Mouse (Mus musculus) midbrain, embryonic 13.5 days (tissue): ENCODE measurements around the gene Zfp628. TPM values are rescaled to one million over a fixed set of nuclear protein-coding genes. Genes with fewer than 3 reads are reported as not detected.
"Not testable (repeated sequence)": the region's sequence is repeated elsewhere in the genome, so short reads cannot be mapped to it uniquely, and the experiment has no call there.

Source experiments
- ATAC-seq: fragments of 200-750 bp; cut with Nextera tagmentation; 2 replicates; pipeline ENCODE4 v1.8.0; 2017; ENCODE audit warnings: mild to moderate bottlenecking, moderate TSS enrichment, moderate library complexity
- H3K27ac ChIP-seq: fragments of 300-500 bp; sonication (generic); 2 replicates; pipeline ENCODE4 v1.5.1; 2015; ENCODE audit warnings: inconsistent platforms, mild to moderate bottlenecking, moderate library complexity
- H3K27me3 ChIP-seq: fragments of 300-500 bp; sonication (generic); 2 replicates; pipeline ENCODE4 v1.6.1; 2015; ENCODE audit warnings: mild to moderate bottlenecking, inconsistent platforms
- H3K36me3 ChIP-seq: fragments of 300-500 bp; sonication (generic); 2 replicates; pipeline ENCODE4 v1.6.1; 2015; ENCODE audit warnings: mild to moderate bottlenecking, inconsistent platforms
- H3K4me1 ChIP-seq: fragments of 300-500 bp; sonication (generic); replicated peaks from 2 replicates; pipeline ENCODE4 v1.6.1; 2015; ENCODE audit warnings: inconsistent platforms
- H3K4me2 ChIP-seq: fragments of 300-500 bp; sonication (generic); replicated peaks from 2 replicates; pipeline ENCODE4 v1.6.1; 2015; ENCODE audit warnings: moderate library complexity, mild to moderate bottlenecking, inconsistent platforms
- H3K4me3 ChIP-seq: fragments of 300-500 bp; sonication (generic); replicated peaks from 2 replicates; pipeline ENCODE4 v1.5.1; 2015; ENCODE audit warnings: mild to moderate bottlenecking, inconsistent platforms
- H3K9ac ChIP-seq: fragments of 300-500 bp; sonication (generic); replicated peaks from 2 replicates; pipeline ENCODE4 v1.6.1; 2015; ENCODE audit warnings: mild to moderate bottlenecking, inconsistent platforms
- H3K9me3 ChIP-seq: fragments of 300-500 bp; sonication (generic); 2 replicates; pipeline ENCODE4 v1.6.1; 2016; ENCODE audit warnings: mild to moderate bottlenecking, inconsistent platforms
- WGBS: fragments of 180-500 bp; shearing (Covaris S2); methylation state at CpG from one replicate; pipeline ENCODE4 v1.1.7; 2015; 5-methylcytosine and 5-hydroxymethylcytosine counted together
- polyA plus RNA-seq: library from polyadenylated mRNA; unstranded; fragments of >200 nt; fragmentation: Nextera tagmentation; extraction: Ambion mirVana; gene quantifications from 2 replicates; pipeline ENCODE4 v1.2.1, GENCODE M21; 2015

The Zfp628 gene
- 4.3 and 4.4 TPM in 2 replicates for polyA plus RNA-seq

- 2% methylated on average over 56 of the region's 56 CpGs for WGBS
- no peaks in the 10 kb centered on the region for H3K27me3 ChIP-seq
- H3K27ac ChIP-seq = peak within 1 kb of the TSS; percentile 97
- no peaks in the 10 kb centered on the region for H3K9me3 ChIP-seq
- H3K9ac ChIP-seq = peak within 1 kb of the TSS; percentile 84
- peak; percentile 91 for ATAC-seq
- peaks cover 29% of the 10 kb centered on the region for H3K4me1 ChIP-seq
- peak within 1 kb of the TSS; percentile 89 for H3K4me2 ChIP-seq
- peak within 1 kb of the TSS; percentile 54 for H3K4me3 ChIP-seq
- peaks cover 26% of the 10 kb centered on the region for H3K36me3 ChIP-seq
These were observed at the start of gene Zfp628 for GRCm38 (mm10) chr7:4915007-4915665. Zfp628 (plus strand) TSS chr7:4915217.

DNA sequence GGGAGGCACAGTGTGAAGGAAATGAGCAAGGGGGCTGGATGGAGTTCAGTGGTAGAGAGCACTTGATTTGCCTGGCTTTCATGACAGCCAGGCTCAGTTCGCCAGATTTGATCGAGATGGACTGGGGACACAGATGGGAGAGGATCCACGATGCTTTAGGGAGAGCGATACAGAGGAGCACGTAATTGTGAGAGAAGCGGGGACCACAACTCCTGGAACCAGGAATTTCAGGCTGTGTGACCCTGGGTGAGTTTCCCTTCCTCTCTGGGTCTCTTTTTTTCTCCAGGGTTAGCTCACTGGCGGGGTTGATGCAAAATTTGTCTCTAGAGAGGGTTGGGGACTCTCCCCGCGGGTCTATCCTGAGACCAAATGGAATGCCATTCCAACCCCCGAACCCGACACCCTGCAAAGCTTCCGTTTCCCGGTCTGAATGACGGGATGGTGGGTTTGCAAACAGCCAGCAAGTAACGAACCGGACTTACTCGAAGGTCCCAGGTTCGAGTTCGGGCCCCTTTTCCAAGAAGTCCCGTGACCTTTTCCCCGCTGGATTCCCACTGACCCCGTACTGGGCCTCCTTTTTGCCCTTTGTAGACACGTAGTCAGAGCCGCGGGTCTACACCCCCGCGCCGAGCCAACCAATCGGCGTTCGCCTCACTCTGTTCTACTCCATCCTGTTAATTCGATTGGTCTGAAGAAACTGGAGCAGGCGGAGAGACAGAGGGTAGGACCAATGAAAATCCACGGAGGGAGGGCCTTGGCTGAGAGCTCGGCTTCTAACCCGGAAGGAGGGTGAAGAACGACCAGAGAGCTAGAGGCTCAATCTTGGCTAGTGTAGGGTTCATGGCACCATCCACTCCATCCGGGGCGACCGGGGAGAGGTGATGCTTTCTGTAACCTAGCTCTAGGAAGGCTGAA is 49.2 kb upstream of the Zfp628 start:
- peak overlapping the region; percentile 76 for H3K27ac ChIP-seq
- peak overlapping the region; percentile 64 for H3K4me2 ChIP-seq
- H3K36me3 ChIP-seq = no peaks in the 10 kb centered on the region
- peaks cover 13% of the 10 kb centered on the region for H3K4me1 ChIP-seq
- H3K9me3 ChIP-seq = no peaks in the 10 kb centered on the region
- ATAC-seq = peak; percentile 100
- 4% methylated on average over 40 of the region's 40 CpGs for WGBS
- H3K9ac ChIP-seq = peak overlapping the region; percentile 69
- H3K27me3 ChIP-seq = no peaks in the 10 kb centered on the region
- H3K4me3 ChIP-seq = peak overlapping the region; percentile 58

DNA sequence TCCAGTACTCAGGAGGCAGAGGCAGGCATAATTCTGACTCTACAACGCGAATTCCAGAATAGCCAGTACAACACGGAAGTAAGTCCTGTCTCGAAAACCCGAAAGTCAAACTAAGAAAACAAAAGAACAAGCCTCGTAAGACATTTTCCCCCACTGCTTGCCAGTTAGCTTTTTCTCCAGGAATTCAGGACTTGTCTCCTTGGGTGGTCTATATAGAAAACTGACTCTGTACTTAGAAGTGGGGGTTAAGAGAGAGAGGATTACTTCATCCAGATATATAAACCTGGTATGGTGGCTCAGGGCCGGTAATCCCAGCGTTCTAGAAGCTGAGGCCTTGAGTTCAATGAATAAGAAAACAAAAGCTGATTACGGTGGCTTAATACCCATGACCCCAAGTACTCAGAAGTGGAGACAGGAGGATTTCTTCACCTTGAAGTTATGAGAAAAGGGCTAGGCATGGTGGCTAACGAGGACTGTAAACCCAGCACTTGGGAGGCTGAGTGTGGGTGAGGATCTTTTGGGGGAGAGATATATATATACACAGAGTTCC is 48.3 kb upstream of the Zfp628 start:
- Histone ChIP-seq H3K4me2 (peak overlapping the region; percentile 64), H3K4me3 (peak overlapping the region; percentile 58)

DNA sequence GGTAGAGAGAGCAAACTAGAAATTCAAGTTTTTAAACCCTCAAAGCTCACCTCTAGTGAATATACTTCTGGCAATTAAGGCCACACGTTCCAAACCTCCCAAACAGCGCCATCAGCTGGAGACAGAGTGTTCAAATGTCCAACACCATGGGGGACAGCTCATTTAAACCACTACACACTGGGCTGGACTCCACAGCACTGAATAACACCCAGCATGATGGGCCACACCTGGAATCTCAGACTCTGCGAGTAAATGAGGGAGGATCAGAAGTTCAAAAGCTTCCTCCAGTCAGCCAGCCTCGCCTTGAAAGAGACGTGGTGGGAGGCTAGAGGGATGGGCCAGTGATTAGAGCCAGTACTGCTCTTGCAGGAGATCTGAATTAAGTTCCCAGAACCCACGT is 44.9 kb upstream of the Zfp628 start, which contains the start of gene Isoc2b:
Isoc2b (minus strand) TSS at position 126 of the 400 bp plus-strand sequence.
- WGBS = 58% methylated on average over 6 of the region's 6 CpGs
- no peak within 1 kb of the TSS for H3K4me2 ChIP-seq
- no peaks in the 10 kb centered on the region for H3K36me3 ChIP-seq
- H3K27ac ChIP-seq = no peak within 1 kb of the TSS
- H3K9ac ChIP-seq = no peak within 1 kb of the TSS
- H3K4me3 ChIP-seq = no peak within 1 kb of the TSS
- no peak for ATAC-seq
- H3K4me1 ChIP-seq = peaks cover 13% of the 10 kb centered on the region
- H3K9me3 ChIP-seq = no peaks in the 10 kb centered on the region
- H3K27me3 ChIP-seq = no peaks in the 10 kb centered on the region

More for the DNA sequence above, 48.3 kb upstream of the Zfp628 start:
- peak overlapping the region; percentile 76 for H3K27ac ChIP-seq
- no peaks in the 10 kb centered on the region for H3K27me3 ChIP-seq
- peak overlapping the region; percentile 69 for H3K9ac ChIP-seq
- H3K36me3 ChIP-seq = no peaks in the 10 kb centered on the region
- peaks cover 13% of the 10 kb centered on the region for H3K4me1 ChIP-seq
- H3K9me3 ChIP-seq = no peaks in the 10 kb centered on the region
- WGBS = 29% methylated on average over 10 of the region's 10 CpGs
- no peak for ATAC-seq

- Histone ChIP-seq H3K27ac (no peak within 1 kb of the TSS; the same call in 1 of the 2 replicates), H3K27me3 (no peaks in the 10 kb centered on the region), H3K36me3 (no peaks in the 10 kb centered on the region), H3K4me1 (peaks cover 15% of the 10 kb centered on the region), H3K9me3 (no peaks in the 10 kb centered on the region), H3K4me2 (peak within 1 kb of the TSS; percentile 81), H3K4me3 (peak within 1 kb of the TSS; percentile 53), H3K9ac (peak within 1 kb of the TSS; percentile 63)
- WGBS = under 1% methylated on average over 22 of the region's 22 CpGs
- ATAC-seq = peak; percentile 99
These were observed 38.2 kb upstream of the Zfp628 start, which contains the start of gene Isoc2a for GRCm38 (mm10) chr7:4876753-4877221. Isoc2a (plus strand) TSS chr7:4877153.

DNA sequence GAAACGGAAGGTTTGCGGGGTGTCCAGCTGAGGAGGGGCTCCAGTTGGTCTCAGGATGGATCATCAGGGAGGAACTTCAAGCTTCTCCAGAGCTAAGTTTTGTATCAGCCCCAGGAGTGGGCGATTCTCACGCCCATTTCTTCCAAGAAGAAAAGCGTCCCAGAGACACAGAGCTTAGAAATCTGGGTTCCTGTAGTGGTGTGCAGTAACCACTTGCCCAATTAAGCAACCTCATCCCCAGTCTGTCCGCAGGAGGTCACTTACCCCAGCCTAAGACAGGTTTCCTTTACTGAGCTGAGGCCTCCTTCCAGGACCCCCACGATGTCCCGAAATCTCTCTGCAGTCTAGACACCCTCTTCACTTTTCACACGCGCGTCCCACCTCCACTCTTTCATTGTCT is 37.8 kb upstream of the Zfp628 start:
- Histone ChIP-seq H3K4me1 (peaks cover 15% of the 10 kb centered on the region), H3K27me3 (no peaks in the 10 kb centered on the region), H3K4me3 (peak overlapping the region; percentile 53), H3K9me3 (no peaks in the 10 kb centered on the region), H3K36me3 (no peaks in the 10 kb centered on the region), H3K4me2 (peak overlapping the region; percentile 81), H3K27ac (no peak overlapping the region), H3K9ac (peak overlapping the region; percentile 63)
- WGBS = 13% methylated on average over 11 of the region's 11 CpGs
- no peak; the same call in 1 of the 2 replicates for ATAC-seq

GRCm38 (mm10) chr7:4878186-4878585 is 36.8 kb upstream of the Zfp628 start:
- Histone ChIP-seq H3K4me1 (peaks cover 15% of the 10 kb centered on the region), H3K27ac (no peak overlapping the region), H3K4me2 (no peak overlapping the region), H3K9me3 (no peaks in the 10 kb centered on the region), H3K36me3 (no peaks in the 10 kb centered on the region), H3K4me3 (no peak overlapping the region), H3K27me3 (no peaks in the 10 kb centered on the region), H3K9ac (no peak overlapping the region)
- no peak for ATAC-seq

DNA sequence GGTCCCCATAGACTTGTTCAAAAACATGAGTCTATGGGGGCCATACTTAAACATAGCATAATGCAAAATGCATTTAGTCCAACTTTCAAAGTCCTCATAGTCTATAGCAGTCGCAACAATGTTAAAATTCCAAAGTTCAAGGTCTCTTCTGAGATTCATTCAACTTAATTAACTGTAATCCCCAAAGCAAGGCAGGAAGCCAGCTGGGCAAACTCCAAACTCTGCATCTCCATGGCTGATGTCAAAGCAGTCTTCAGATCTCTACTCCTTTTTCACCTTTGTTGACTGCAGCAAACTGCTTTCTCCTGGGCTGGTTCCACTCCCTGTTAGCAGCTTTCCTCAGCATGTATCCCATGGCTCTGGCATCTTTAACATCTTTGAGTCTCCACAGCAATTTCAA is 36.0 kb upstream of the Zfp628 start:
- 88% methylated on average over 1 of the region's 1 CpGs for WGBS
- H3K27me3 ChIP-seq, H3K9ac ChIP-seq, H3K4me2 ChIP-seq, H3K4me3 ChIP-seq, H3K27ac ChIP-seq, H3K36me3 ChIP-seq, ATAC-seq, H3K9me3 ChIP-seq: not testable (repeated sequence)
- peaks cover 15% of the 10 kb centered on the region for H3K4me1 ChIP-seq

DNA sequence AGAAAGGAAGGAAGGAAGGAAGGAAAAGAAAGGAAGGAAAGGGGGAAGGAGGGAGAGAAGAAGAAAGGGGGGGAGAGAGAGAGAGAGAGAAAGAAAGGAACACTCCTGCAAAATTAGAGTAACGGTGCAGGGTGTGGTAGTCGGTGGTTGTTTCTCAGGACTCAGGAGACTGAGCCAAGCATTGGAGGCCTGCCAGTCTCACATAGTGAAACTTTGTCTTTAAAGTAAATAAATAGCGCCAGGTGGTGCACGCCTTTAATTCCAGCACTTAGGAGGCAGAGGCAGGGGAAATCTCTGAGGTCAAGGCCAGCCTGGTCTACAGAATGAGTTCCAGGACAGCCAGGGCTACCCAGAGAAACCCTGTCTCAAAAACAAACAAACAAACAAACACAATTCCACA is 28.3 kb upstream of the Zfp628 start:
- H3K27ac ChIP-seq = no peak overlapping the region
- WGBS = 93% methylated on average over 4 of the region's 4 CpGs

GRCm38 (mm10) chr7:4895186-4895585 is 19.8 kb upstream of the Zfp628 start:
- Histone ChIP-seq H3K27ac (no peak overlapping the region), H3K36me3 (no peaks in the 10 kb centered on the region), H3K9me3 (no peaks in the 10 kb centered on the region), H3K4me3 (no peak overlapping the region), H3K4me2 (no peak overlapping the region), H3K9ac (no peak overlapping the region), H3K27me3 (no peaks in the 10 kb centered on the region), H3K4me1 (peaks cover 14% of the 10 kb centered on the region)
- ATAC-seq = no peak
- 69% methylated on average over 11 of the region's 11 CpGs for WGBS

More for the DNA sequence above, 28.3 kb upstream of the Zfp628 start:
- Histone ChIP-seq H3K4me1 (no peaks in the 10 kb centered on the region), H3K27me3 (no peaks in the 10 kb centered on the region), H3K4me2 (no peak overlapping the region), H3K4me3 (no peak overlapping the region), H3K9ac (no peak overlapping the region), H3K36me3 (no peaks in the 10 kb centered on the region), H3K9me3 (no peaks in the 10 kb centered on the region)
- ATAC-seq = no peak

- peak; percentile 62 for ATAC-seq
- peak overlapping the region; percentile 54 for H3K4me2 ChIP-seq
- no peaks in the 10 kb centered on the region for H3K36me3 ChIP-seq
- peaks cover 19% of the 10 kb centered on the region for H3K4me1 ChIP-seq
- no peak overlapping the region for H3K27ac ChIP-seq
- no peaks in the 10 kb centered on the region for H3K27me3 ChIP-seq
- no peaks in the 10 kb centered on the region for H3K9me3 ChIP-seq
- peak overlapping the region; percentile 48; the same call in 1 of the 2 replicates for H3K9ac ChIP-seq
- WGBS = 20% methylated on average over 16 of the region's 18 CpGs
- H3K4me3 ChIP-seq = peak overlapping the region; percentile 30
These were observed 16.0 kb upstream of the Zfp628 start for GRCm38 (mm10) chr7:4898851-4899648.
